Mouse (Mus musculus) heart, postnatal 25 days (tissue): ENCODE measurements around the gene 6030445D17Rik. TPM values are rescaled to one million over a fixed set of nuclear protein-coding genes. Genes with fewer than 3 reads are reported as not detected.

Experiments
- DNase-seq: peaks from one replicate; pipeline ENCODE4 v3.0.0; 2022; ENCODE audit warnings: low spot score
- intact Hi-C: fragments of 180-260 bp; cut with DNase I; formaldehyde crosslinking; loops from one replicate; pipeline ENCODE4 v1.15.1; 2025
- total RNA-seq, 2 experiments: library from RNA; stranded (reverse); gene quantifications; 2 replicates each; pipeline ENCODE4 v1.2.3; 2021

6030445D17Rik gene
- total RNA-seq, 2 experiments from 2014 or later: 0.23 to 0.53 TPM

DNA sequence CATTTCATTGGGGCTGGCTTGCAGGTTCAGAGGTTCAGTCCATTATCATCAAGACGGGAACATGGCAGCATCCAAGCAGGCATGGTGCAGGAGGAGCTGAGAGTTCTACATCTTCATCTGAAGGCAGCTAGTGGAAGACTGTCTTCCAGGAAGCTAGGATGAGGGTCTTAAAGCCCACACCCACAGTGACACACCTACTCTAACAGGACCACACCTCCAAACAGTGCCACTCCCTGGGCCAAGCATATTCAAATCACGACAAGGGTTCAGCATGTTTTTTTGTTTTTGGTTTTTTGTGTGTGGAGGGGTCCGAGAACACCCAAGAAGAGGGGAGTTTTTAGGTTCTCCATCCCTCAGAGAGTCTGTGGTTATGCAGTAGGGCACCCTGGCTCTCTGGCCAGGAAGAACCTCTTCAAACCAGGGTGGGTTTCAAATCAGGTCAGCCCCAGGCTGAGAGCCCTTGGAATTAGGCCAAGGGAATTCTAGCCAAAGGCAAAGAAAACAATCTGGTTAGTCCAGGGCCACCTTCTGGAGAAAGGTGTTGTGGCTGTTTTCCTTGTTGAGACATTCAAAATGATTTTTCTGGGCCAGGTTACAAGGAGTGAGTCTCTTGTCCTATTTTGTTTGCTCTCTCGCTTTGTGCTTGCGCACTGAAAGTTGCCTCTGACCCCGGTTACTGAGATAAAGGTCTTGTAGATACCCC lies 5.4 kb upstream of the 6030445D17Rik start:
- intact Hi-C loops: no loop called here
- DNase-seq: no peak

DNA sequence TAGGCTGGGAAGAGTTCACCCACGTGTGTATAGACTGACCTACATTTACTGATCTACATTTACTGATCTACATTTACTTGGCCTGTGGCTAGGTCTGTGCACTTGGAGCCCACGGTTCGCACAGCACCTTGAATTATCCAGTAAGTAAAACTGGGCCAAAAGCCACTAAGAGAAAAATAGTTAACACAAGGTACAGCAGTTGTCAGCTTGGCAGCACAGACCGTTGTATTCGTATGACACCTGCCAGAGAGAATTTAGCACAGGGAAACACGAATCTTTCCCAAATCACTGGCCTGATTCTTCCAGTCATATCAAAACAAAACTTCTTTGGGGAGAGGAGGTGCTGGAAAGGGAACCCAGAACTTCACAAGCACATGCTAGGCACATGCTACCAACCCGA lies 3.8 kb upstream of the 6030445D17Rik start:
- intact Hi-C loops: no loop called here
- DNase-seq: no peak

- DNase-seq: no peak
- intact Hi-C loops: no loop called here
Measured at GRCm38 (mm10) chr4:136459210-136459609, 2.8 kb upstream of the 6030445D17Rik start.

DNA sequence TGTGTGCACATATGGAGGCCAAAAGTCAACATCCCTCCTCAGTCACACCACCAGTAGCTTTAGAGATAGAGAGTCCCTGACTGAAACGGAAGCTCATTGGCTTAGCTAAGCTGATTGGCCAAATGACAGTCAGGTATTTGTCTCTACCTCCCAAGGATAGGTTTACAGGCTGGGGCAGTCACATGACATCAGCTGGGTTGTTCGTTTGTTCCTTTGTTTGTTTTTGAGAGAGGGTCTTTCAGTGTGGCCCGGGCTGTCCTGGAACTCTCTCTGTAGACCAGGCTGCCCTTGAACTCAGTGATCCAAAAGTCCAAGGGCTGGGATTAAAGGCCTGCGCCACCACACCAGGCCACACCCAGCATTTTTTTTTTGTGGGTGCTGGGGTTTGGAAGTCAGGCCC lies 844 bp upstream of the 6030445D17Rik start:
- no peak for DNase-seq
- intact Hi-C loops: loop anchor here (10.0 kb wide), 1 partner anchor 316 kb away; the partner anchor contains the start of gene Id3

DNA sequence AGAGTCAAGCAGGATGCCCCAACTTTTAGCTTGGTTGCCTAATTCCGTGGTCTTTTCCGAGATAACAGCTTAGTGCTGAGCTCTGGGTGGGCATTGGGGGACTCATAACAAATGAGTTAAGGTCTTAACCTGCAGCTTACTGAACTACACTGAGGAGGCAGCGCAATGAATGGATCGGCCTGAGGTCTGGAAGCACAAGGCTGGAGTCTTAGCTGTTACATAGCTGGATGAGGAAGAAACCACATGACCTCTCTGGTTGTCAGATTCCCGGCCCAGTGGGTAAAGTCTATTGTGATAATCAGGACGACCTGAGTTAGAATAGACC lies 327 bp upstream of the 6030445D17Rik start:
- intact Hi-C loops: loop anchor here (2.0 to 10.0 kb wide), 2 partner anchors 141 to 317 kb away; partner anchors contain the start of genes Id3 and Kdm1a
- DNase-seq: no peak

DNA sequence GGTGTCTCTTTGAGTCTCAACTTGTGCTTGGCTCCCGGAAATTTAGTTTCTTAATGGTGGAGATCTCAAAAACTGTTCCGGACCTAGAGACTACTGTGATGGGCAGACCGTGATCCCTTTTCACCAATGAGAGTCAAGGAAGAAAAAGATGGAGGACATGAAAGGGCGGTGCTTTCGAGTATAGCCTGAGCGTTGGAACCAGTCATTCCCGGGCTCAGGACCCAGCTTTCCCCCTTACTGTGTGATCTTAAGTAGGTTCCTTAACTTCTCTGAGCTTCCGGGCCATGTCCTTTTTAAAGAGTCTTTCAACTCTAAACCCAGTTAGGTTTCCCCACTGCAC lies 759 bp downstream of the 6030445D17Rik start:
- no peak for DNase-seq

DNA sequence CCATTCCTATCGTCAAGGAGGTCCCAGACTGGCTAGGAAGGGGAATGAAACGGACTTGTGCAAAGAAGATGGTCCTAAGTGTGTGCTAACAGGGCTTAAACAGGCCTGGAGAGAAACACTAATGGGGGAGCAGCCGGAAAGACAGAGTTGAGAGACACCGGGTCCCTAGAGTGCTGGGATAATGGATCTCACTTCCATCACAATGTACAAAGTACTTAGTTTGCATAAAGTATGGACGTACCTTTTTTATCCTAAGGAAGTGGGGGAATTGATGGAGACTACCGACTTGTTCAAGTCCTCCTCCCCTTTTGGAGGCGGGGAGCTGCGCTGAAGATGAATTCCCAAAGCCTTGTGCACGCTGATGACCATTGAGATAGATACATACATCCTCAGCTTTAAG lies 1.4 kb downstream of the 6030445D17Rik start:
- intact Hi-C loops: loop anchor here (2.0 to 10.0 kb wide), 2 partner anchors 139 to 319 kb away; partner anchors contain the start of genes Id3 and Kdm1a
- DNase-seq: no peak

More for the DNA sequence above, 759 bp downstream of the 6030445D17Rik start:
- intact Hi-C loops: loop anchor here (2.0 to 10.0 kb wide), 2 partner anchors 140 to 318 kb away; partner anchors contain the start of genes Id3 and Kdm1a

DNA sequence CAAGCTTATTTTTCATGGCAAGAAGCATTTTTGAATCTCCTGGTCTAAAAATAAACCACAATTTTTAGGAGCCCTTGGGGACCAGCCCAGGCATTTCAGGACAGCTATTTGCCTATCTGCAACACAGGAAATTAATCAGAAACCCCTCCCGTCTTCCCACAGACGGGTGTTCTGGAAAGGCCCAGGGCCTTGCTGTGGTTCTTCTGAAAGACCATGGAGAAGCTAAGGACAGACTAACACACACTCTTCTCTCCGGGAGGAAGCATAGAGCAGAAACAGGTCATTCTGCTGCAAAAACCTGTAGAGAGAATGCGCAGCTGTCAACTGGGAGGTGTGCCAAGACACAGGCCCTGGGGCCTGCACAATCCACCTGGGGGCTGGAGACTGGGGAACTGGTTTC lies 4.2 kb downstream of the 6030445D17Rik start:
- DNase-seq: peak; percentile 46
- intact Hi-C loops: loop anchor here (10.0 kb wide), 1 partner anchor 321 kb away; the partner anchor contains the start of gene Id3

GRCm38 (mm10) chr4:136468553-136469327 lies 6.7 kb downstream of the 6030445D17Rik start:
- intact Hi-C loops: loop anchor here (10.0 kb wide), 1 partner anchor 324 kb away; the partner anchor contains the start of gene Id3
- no peak for DNase-seq

DNA sequence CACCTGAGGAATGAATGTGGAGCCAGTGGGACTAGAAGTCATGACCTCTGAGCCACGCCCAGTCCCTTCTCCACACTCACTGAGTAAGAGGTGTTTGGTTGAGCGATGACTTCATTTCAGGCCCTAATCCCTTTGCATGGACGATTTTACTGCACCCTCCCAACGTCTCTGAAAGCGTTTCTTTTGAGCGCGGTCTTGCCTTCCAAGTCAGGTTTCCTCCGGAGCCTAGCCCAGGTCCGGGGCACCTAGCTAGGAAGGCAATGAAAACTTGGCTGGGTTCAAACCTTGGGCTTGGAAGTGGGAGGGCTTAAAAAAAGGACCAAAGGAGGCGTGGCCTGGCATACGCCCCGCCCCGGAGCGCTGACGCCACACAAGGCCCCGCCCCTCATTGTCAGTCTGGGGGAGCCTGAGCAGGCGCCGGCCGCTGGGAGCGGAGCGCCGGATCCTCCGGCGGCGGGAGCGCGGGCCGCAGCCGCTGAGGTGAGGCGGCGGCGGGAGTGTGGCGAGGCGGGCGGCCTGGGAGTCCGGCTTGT lies 7.4 kb downstream of the 6030445D17Rik start, which contains the start of gene Luzp1:
Gene Luzp1, plus strand, starts transcription at position 391 of the 533 bp plus-strand sequence.
- intact Hi-C loops: loop anchor here (10.0 kb wide), 1 partner anchor 325 kb away; the partner anchor contains the start of gene Id3

DNA sequence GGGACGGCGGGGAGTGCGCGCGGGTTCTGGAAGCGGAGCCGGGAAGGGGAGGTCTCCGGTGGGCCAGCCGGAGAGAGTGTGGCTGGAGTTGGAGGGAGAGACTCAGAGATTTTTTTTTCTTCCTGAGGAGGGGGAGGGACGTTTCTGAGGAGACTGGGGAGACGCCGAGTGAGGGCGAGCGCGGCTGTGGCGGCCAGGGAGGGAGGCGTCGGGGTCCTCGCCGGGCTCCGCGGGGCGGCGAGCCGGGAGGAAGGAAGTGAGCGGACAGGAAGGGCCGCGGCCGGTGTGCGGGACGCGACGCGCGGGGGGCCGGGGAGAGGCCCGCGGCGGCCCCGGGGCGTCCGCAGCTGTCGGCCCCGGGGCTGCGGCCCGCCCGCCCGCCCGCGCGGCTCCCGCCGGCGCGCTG lies 7.9 kb downstream of the 6030445D17Rik start:
- no peak for DNase-seq
- intact Hi-C loops: loop anchor here (10.0 kb wide), 1 partner anchor 325 kb away; the partner anchor contains the start of gene Id3

More for the DNA sequence above, 7.4 kb downstream of the 6030445D17Rik start, which contains the start of gene Luzp1:
- peak; percentile 92 for DNase-seq

DNA sequence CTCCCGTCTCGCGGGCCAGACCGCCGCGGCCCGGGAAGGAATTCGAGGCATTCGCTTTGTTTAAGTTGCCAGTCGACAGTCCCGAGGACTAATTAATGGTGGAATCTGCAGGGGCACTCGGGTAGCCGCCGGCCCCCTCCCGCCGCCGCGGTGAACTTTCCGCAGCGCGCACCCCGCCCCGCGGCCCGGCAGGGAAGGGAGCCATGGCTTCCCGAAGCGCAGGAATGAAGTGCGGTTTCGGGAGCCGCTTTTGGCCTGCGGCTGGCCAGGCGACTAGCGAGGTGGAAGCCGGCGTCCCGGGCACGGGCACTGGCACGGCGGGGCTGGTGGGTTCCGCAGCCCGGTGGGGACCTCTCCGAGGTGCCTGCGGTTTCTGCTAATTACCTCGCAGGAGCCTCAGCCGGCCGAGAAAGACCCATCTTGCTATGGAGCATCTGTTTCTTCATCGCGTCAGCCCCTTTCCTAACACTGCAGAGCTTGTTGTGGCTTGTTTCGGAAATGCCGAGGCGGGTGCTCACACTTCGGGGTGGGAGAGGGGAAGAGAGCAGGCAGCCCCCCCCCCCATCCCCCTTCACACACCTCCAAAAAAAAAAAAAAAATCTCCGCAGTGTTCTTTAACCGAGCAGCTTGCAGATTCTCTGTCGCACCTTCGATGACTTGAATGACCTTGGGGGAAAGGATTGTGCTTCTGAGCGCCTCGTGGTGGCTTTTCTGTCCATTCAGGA lies 8.5 kb downstream of the 6030445D17Rik start:
- intact Hi-C loops: no loop called here
- DNase-seq: peak; percentile 30

DNA sequence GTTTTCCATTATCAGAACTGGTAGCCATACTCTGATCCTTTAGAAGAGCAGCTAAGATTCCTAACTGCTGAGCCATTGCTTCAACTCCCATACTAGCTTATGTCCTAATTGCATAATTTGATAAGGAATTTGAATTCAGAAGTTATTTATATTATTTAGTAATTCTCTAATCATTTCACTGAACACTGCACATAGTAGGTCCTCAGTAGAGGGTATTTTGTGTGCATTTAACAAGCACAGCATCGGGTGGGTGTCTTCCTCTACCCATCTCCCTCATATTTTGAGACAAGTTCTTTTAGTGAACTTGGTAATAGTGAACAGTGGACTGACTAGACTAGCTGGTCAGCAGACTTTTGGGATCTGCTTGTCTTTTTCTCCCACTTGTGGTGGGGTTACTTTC lies 14.6 kb downstream of the 6030445D17Rik start:
- no peak for DNase-seq
- intact Hi-C loops: no loop called here

DNA sequence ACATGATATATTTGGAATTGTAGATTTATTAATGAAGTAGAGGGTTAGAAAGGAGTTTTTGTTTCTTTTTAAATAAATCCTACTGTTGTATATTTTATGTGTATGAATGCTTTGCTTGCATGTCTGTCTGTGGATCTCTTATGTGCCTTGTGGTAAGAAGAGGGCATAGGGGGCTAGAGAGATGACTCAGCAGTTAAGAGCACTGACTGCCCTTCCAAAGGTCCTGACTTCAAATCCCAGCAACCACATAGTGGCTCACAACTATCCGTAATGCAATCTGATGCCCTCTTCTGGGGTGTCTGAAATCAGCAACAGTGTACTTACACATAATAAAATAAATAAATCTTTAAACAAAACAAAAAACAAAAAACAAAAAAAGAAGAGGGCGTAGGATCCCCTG lies 24.5 kb downstream of the 6030445D17Rik start:
- no peak for DNase-seq
- intact Hi-C loops: no loop called here

DNA sequence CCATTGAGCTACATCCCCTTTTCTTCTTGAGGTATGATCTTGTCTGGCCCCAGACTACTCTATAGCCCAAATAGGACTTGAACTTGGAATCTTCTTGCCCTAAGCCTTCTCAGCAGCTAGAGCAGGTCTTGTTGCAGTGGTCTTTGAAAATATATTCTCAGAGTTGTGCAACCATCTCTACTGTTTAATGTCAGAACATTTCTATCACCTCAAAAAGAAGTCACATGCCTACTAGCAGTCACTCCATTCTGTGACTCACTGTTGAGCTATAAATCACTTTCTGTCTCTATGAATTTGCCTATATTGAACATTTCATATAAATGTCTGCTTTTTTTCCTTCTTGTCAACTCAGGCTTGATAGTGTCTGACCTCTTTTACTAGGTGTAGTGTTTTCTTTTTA lies 33.9 kb downstream of the 6030445D17Rik start:
- intact Hi-C loops: no loop called here
- no peak for DNase-seq

DNA sequence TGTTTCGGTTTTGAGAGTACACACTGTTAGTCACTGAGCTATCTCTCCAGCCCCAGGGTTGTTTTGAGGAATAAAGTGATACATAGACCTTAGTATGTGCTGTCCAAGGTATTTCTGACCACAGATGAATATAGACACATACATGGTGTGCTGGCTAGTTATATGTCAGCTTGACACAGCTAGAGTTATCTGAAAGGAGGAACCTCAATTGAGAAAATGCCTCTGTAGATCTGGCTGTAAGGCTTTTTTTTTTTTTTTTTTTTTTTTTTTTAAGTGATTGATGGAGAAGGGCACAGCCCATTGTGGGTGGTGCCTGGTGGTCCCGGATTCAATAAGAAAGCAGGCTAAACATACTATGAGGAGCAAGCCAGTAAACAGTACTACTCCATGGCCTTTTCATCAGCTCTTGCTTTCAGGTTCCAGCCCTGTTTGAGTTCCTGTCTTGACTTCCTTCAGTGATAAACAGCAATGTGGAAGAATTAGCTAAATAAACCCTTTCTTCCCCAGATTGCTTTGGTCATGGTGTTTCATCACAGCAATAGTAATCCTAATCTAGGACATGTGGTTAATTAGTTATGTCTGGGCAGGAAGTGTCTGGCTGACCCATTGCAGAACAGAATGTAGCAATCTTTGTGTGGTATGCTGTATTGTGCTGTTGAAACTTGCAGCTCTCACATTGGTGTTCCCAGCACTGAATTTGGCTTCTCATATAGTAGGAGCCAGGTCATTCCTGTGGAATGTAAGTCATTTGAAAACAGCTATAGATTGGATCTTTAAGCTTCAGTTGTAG lies 43.6 kb downstream of the 6030445D17Rik start:
- intact Hi-C loops: no loop called here
- DNase-seq: no peak

- DNase-seq: no peak
Measured at GRCm38 (mm10) chr4:136509857-136510256, 47.8 kb downstream of the 6030445D17Rik start.

GRCm38 (mm10) chr4:136511708-136512107 lies 49.7 kb downstream of the 6030445D17Rik start:
- intact Hi-C loops: no loop called here
- DNase-seq: no peak

More at GRCm38 (mm10) chr4:136509857-136510256, 47.8 kb downstream of the 6030445D17Rik start:
- intact Hi-C loops: no loop called here

DNA sequence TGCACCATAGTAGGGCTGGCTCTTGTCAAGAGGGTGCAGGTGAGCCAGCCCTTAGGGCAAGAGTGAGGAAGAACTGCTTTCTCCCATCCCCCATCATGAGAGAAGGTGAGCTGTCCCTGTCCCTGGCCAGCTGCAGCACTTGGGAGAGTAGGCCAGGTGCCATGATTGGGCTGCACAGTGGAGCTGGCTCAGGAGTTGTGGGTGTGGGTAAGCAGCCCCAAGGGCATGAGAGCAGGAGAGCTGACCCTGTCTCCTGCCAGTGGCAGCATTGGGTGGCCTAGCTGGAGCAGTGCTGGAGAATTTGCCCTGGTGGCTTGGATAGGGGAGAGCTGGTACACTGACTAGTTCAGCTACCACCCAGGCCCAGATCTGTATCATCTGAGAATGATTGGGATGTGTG lies 50.9 kb downstream of the 6030445D17Rik start:
- no peak for DNase-seq
- intact Hi-C loops: no loop called here
